Mouse (Mus musculus): ENCODE measurements around the gene Sugt1. TPM values are rescaled to one million over a fixed set of nuclear protein-coding genes. Genes with fewer than 3 reads are reported as not detected.

The Sugt1 gene
- 10 to 100 TPM; 54.9 to 71.3 TPM for total RNA-seq (2023)

GRCm38 (mm10) chr14:79587139-79587851 lies at the start of gene Sugt1:
TSS of gene Sugt1 (plus strand) at chr14:79587691.

GRCm38 (mm10) chr14:79662001-79662400 lies 74.5 kb downstream of the Sugt1 start, which contains the start of gene Cnmd:
TSS of gene Cnmd (minus strand) at chr14:79662170.

Other genes with a start within 250 kb of the Sugt1 start
- gene Naa16, start 196.9 kb upstream of the Sugt1 start, total RNA-seq (2023): 10 to 100 TPM; 50.8 to 53.3 TPM
- gene Mtrf1, start 189.9 kb upstream of the Sugt1 start, total RNA-seq (2023): 1 to 10 TPM; 1.7 to 2.9 TPM
- gene Kbtbd7, start 161.2 kb upstream of the Sugt1 start, total RNA-seq (2023): 10 to 100 TPM; 18.5 to 20.6 TPM
- under 1 TPM; 0.39 to 0.70 TPM for gene Kbtbd6, start 135.9 kb upstream of the Sugt1 start, total RNA-seq (2023)
- 100 to 1,000 TPM; 194 to 200 TPM for gene Elf1, start 106.5 kb upstream of the Sugt1 start, total RNA-seq (2023)
- 10 to 100 TPM; 33.3 to 33.6 TPM for gene Wbp4, start 106.2 kb upstream of the Sugt1 start, total RNA-seq (2023)
- not detected for gene Cnmd, start 74.5 kb downstream of the Sugt1 start, total RNA-seq (2023)
- not detected for gene Pcdh8, start 183.6 kb downstream of the Sugt1 start, total RNA-seq (2023)